Mouse (Mus musculus) bone marrow macrophage, adult 2 months (primary cell): ENCODE measurements around the gene Tuba1b.

Experiments used
- CTCF ChIP-seq: IDR thresholded peaks from 2 replicates; pipeline ENCODE4 v1.5.1; 2012; ENCODE audit warnings: low read depth, mild to moderate bottlenecking, low read length, moderate library complexity
- POLR2A ChIP-seq: IDR thresholded peaks from 2 replicates; pipeline ENCODE4 v1.6.1; 2012; ENCODE audit warnings: mild to moderate bottlenecking, low read depth, low read length, borderline replicate concordance

- no peak for TF ChIP-seq POLR2A
- no peak for TF ChIP-seq CTCF
Observed at GRCm38 (mm10) chr15:98914903-98915302, 19.5 kb downstream of the Tuba1b start.
